Mouse (Mus musculus) left cerebral cortex, adult 18-20 months (tissue): Measurements from ENCODE around the gene Pde7b. TPM values are rescaled to one million over a fixed set of nuclear protein-coding genes. Genes with fewer than 3 reads are reported as not detected.

Experiments
- DNase-seq, 2 experiments: peaks; one replicate each; pipeline ENCODE4 v3.0.0; 2021 to 2022; ENCODE audit warnings: low spot score in 2 of 2, mixed read lengths in 1 of 2
- long read RNA-seq, 2 experiments: library from polyadenylated mRNA; stranded (forward); transcript quantifications; one replicate each; pipeline ENCODE4 v2.0.0; 2021
- total RNA-seq, 2 experiments: library from RNA; stranded (reverse); gene quantifications; 2 replicates each; pipeline ENCODE4 v1.2.3; 2021

The Pde7b gene
- total RNA-seq, result 10 to 100 TPM; 60.8 to 67.0 TPM
- long read RNA-seq, experiment 1, full-length matches to known transcripts, result 3 of 3 reads
- long read RNA-seq, experiment 1, partial matches to known transcripts, result 0 of 3 reads
- long read RNA-seq, experiment 1, other reads (novel, unspliced or antisense), result 0 of 3 reads
- long read RNA-seq, experiment 2, full-length matches to known transcripts, result 2 of 5 reads
- long read RNA-seq, experiment 2, partial matches to known transcripts, result 0 of 5 reads
- long read RNA-seq, experiment 2, other reads (novel, unspliced or antisense), result 3 of 5 reads

DNA sequence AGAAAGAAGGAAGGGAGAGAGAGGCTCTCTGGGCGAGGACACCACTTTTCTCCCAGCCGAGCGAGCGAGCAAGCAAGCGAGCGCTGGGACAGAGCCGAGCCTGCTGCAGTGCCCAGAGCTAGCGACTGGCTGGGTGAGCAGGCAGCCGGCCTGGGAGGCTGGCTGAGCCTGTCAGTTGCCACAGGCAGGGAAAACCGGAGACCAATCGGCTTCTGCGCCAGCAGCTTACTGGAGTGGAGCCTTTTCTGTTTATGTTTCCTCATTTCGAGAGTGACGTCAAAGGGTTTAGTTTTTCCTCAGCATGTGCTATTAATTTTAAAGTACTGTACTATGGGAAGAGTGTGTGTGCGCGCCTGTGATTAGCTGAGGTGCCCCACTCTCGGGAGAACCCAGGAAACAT, at the start of gene Pde7b:
Gene Pde7b, minus strand, starts transcription at position 173 of the 400 bp plus-strand sequence.
- DNase-seq, result peak; percentile 77 to 86

DNA sequence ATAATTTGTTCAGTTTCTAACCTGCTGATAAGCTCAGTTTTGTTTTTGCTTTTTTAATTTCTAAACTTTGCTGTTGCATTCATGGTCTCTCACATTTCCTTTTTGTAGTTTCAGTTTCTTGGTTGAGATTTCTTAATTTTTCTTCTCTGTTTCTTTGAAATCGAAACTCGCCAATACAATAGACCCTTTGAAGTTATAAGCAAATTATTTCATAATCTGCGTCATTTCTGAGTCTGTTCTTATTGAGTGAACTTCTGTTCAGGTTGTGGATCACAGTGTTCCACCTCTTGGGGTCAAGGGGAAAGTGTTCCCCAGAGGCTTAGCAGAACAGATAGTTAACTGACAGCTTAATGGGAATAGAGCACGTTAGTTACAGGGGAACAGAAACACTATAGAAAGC, 47.2 kb upstream of the Pde7b start:
- DNase-seq, result no peak

DNA sequence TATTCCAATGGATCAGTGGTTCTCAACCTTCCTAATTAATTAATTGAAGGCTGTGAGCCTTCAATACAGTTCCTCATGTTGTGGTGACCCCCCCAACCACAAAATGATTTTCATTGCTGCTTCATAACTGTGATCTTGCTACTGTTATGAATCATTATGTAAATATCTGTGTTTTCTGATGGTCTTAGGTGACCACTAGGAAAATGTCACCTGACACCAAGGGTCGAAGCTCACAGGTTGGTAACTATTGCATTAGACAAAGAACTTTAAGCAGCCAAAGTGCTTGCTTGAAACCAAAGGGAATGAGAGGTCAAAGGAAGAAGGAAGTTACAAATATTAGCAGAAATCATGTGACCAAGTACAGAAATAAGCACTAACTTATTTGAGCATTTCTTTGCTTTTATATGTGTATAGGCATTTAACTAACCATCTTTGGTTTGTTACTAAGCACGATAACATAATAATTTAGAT, 45.6 kb upstream of the Pde7b start:
- DNase-seq, result no peak

DNA sequence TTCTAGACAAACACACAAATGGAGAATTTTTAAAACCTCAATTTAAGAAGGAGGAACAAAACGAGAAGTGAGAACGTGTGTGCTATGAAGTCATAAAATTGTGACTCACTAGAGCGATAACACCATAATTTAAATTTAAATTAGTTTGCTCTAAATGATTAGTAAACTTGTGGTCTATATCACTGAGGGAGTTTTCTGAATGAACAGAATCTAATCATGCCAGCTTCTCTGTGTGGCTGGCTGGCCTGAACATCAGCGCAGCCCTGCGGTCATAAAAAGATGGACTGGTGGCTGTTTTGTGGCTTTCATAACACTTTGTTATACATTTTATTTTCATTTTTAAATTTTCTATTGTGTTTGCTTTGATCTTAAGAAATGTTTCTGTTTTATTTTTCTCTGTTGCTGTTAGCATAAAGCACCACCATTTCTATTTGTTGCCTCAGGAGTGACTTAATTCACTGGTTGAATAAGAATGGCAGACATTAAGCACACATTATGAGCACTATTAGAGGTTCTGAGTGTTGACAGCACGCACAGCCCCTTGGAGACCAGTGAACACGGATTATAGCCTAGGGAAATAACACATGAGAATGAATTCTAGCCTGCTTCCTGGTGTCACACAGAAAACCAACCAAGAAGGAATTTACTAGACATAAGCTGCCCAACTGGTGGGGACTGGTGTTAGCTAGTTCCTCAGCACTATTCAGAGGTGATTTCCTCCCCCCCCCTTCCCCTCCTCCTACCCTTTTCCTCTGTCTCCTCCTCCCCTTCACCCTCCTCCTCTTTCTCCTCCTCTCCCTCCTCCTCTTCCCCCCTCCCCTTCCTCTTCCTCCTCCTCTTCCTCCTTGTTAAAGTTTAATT, 44.9 kb upstream of the Pde7b start:
- no peak for DNase-seq

DNA sequence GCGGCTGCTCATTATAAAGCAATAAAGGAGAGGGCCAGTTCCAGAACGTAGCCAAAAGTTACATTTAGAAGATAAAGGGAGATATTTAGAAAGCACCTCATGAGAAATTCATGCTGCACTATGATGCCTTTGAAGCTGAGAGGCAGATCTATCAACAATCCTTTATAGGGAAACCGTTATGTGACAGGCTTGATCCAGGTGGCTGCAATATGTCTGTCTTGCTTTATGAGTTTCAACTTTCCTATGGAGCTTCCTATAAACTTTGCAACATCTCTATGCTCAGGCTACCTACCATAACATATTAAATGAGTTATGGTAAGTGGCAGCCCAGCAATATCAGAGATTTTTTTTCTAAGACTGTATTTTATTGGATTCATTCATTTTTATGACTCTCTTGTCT, 39.5 kb upstream of the Pde7b start:
- no peak for DNase-seq

GRCm38 (mm10) chr10:20758939-20759338, 34.1 kb upstream of the Pde7b start:
- DNase-seq, result no peak

DNA sequence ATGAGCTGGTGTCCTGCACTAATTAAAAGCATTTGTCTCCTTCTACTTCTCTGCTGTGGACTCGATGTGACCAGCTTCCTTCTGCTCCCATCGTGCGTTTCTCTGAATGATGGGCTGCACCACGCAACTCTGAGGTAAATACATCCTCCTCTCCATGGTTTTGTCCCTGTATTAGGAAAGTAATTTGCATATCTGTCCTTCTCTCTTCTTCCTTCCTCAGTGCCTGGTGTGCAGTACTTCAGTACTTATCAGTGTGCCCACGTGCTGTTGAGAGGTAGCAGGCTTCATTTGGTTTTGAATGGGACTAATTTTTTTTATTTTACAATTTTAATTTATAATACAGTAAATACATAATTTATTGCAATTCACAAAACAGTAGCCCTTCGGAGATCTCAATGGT, 33.4 kb upstream of the Pde7b start:
- DNase-seq, result no peak

GRCm38 (mm10) chr10:20756219-20756618, 31.3 kb upstream of the Pde7b start:
- DNase-seq, result no peak

DNA sequence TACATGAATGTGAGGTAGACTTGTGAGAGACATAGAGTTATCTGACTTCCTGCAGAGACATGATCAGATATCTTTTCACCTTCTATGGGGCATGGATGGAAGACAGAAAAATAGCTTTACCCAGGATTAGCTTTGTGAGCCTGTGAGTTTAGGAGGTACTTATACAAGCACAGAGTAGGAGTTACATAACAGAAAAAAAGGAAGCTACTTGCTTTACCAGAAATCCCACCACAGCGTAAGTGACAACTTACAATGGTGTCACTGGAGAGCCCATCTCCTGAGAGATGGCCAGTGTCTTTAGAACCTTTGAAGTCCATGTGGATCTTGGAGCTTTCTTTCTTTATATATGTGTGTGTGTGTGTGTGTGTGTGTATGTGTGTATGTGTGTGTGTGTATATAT, 28.0 kb upstream of the Pde7b start:
- no peak for DNase-seq

DNA sequence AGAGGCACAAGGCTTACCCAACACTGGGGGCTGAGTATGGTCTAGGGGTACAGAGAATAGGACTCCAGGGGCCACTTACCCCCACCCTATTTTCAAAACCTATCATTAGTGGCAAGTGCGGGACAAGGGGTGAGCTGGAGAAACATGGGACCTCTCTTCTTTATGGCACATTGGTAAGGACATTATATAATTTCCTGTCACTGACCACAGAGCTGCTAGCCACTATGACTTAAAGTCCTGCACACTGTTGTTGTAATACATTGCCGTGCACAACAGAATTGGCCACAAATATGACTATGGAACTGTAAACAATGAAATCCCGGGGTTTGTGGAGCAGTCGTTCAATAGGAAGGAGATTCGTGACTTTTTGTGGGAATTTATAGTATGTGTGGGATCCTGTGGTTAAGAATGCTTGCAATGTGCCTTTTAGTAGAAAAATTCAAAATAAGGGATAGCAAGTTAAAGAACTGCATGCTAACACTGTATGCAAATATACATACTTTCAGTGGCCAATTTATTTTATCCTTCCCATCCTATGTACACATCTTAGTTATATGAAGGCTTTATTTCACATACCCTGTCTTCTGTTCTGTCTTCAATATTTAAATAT, 25.9 kb upstream of the Pde7b start:
- peak in 1 of 2 experiments; percentile 5 for DNase-seq

DNA sequence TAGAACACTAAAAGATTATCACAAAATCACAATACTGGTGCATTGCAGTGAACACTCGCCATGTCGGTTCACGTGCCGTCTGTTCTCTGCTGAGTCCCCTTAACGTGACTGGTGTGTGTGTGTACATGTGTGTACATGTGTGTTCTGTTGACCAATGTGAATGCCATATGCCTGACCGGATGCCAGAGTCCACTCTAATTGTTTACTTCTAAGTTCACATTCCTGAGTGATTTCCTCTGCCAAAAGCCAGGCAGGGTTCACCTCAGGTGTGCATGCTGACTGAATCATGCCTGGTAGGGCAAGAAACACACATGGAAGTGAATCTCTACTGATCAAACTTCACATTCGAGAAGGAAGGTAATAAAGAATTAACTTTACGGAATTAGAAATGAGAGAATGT, 24.1 kb upstream of the Pde7b start:
- no peak for DNase-seq

- DNase-seq, result no peak
These were observed 22.4 kb upstream of the Pde7b start for GRCm38 (mm10) chr10:20747229-20747628.

DNA sequence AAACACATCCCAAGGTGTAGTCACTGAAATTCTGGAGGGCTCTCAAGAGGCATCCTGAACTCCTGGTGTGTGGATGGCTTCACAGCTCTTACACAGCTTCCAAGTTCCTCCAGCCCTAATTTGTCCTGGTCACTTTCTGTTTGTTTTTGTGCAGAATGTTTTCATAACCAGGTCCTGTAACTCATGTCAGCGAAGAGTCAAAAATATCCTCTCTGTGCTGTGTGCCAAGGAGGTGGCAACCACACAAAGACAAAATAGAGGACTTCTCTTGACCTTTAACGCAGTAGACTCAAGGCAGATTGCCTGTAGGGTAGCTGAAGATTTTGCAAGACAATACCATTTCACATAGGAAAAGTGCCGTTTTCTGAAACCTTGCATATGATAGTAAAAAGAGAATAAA, 14.9 kb upstream of the Pde7b start:
- no peak for DNase-seq

- no peak for DNase-seq
These were observed 12.3 kb upstream of the Pde7b start for GRCm38 (mm10) chr10:20737146-20737545.

DNA sequence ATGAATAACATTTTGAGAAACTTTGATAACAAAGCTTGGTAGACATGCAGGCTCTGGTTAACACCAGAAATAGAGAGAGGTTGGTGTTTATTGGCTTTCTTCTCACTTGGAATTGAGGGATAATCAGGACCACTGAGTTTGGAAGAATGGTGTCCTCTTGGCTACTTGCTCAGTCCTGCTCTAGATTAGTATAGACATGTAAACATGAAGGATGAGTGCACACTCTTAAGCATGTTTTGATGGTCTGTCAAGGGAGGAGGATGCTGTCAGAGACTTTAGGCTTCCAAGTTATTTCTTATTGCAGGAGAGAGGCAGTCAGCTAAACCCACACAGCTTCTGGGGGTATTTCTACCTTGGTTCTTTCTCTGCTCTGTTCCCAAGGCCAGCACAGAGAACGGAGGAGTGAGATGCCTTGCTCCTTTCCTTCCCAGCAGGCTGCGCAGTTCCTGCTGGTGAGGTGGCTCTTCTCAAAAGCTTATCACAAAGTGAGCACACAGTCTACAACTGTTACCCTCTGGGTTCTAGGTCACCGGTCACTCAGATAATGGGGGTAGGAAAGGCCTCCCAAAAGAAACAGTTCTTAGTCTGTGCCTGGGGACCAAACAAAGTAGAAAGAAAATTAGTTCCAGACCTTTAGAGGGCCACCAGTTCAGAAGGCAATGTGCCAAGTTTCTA, 11.0 kb upstream of the Pde7b start:
- DNase-seq, result no peak

DNA sequence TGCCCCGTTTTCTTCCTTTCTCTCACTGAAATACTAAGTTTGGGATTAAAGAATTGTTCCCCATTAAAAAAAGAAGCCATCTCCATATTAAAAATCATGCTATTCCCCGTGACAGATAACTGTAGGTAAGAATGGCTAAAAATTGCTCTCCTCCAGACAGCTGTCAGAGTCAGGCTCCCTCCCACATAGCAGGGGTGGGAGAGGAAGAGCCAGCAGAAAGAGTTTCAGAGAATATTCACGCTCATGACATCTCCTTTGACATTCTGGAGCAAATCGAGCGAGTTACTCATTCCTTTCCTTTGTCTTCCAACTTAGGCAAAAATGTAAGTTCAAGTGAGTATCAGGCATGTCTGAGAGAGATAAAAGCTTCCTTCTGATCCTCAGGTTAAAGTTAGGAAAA, 8.7 kb upstream of the Pde7b start:
- DNase-seq, result no peak

DNA sequence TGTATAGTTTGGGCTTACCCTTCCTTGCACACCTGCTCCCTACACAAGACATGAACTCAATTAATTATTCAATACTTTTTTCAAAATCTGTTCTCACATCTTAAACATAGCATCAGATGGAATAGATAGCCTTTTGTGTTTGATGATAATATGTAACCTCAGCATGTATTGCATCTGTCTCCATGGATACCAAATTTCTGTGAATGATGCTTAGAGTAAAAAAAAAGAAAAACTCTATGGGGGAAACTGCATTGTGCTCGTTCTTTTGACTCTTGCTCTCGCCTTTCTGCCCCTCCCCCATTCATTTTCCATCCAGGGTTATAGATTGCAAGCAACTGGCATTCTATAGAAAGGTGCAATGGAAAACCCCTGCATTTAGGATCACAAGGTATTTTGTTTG, 7.3 kb upstream of the Pde7b start:
- no peak for DNase-seq

- DNase-seq, result no peak
These were observed 5.2 kb upstream of the Pde7b start for GRCm38 (mm10) chr10:20730034-20730433.

- peak in 1 of 2 experiments; percentile 30 for DNase-seq
These were observed 606 bp upstream of the Pde7b start for GRCm38 (mm10) chr10:20725384-20725983.

DNA sequence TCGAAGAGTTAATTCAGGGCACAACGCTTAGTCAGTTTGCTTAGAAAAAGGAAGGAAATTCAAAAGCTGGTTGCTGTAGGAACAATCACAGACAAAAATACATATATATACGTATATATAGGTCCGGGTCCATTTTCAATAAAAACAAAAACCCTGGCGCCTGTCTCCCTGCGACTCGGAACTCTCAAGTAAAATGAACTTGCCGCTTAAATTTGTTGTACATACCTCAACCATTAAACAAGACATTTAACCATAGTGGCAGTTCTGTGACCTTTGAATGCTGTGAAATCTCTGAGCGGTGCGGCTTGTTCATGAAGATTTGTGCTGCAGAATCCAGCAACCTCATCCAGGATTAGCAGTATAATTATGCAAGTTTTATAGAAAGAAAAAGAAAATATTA, 427 bp downstream of the Pde7b start:
- no peak for DNase-seq

GRCm38 (mm10) chr10:20723962-20724361, 916 bp downstream of the Pde7b start:
- no peak for DNase-seq
